Mouse (Mus musculus): Measurements from ENCODE around the gene Slc15a1.

GRCm38 (mm10) chr14:121440807-121441206, 64.2 kb downstream of the Slc15a1 start:
- TF ChIP-seq CTCF (IDR thresholded peaks at IDR 0.05; ENCODE audit: control insufficient read depth, insufficient read depth, insufficient read length) (no peak), MAX (IDR thresholded peaks at IDR 0.05) (no peak), MYOD1 (IDR thresholded peaks at IDR 0.05; ENCODE audit: control insufficient read depth, insufficient read length, low read depth) (no peak), MYOG (IDR thresholded peaks at IDR 0.05; ENCODE audit: control insufficient read depth, extremely low read depth, insufficient read length) (no peak), CEBPB (IDR thresholded peaks at IDR 0.05; ENCODE audit: low read depth) (no peak), USF1 (IDR thresholded peaks at IDR 0.05; ENCODE audit: low read depth) (no peak)

Measured in C2C12 (cell line).